Mouse (Mus musculus) cerebellum, adult 9-10 months (tissue): ENCODE measurements around the gene Ercc6l2.
A peak's percentile ranks its signal among the peaks of the same experiment; 100 is the strongest.

Source experiments
- DNase-seq: peaks from one replicate; pipeline ENCODE4 v3.0.0; 2022

Ercc6l2 gene

GRCm38 (mm10) chr13:63814746-63815681 lies at the start of gene Ercc6l2:
Ercc6l2 (plus strand) TSS chr13:63815240.
- DNase-seq = peak; percentile 99

- no peak for DNase-seq
Observed at GRCm38 (mm10) chr13:63766065-63766464, 49.0 kb upstream of the Ercc6l2 start.

- no peak for DNase-seq
Observed at GRCm38 (mm10) chr13:63771009-63771408, 44.0 kb upstream of the Ercc6l2 start.

GRCm38 (mm10) chr13:63778925-63779324 lies 36.1 kb upstream of the Ercc6l2 start:
- DNase-seq = no peak

- DNase-seq = peak; percentile 36
Observed at GRCm38 (mm10) chr13:63779376-63780291, 35.4 kb upstream of the Ercc6l2 start.

- no peak for DNase-seq
Observed at GRCm38 (mm10) chr13:63792234-63792831, 22.7 kb upstream of the Ercc6l2 start.

- DNase-seq = no peak
Observed at GRCm38 (mm10) chr13:63793345-63794308, 21.4 kb upstream of the Ercc6l2 start.

GRCm38 (mm10) chr13:63798677-63799076 lies 16.4 kb upstream of the Ercc6l2 start:
- no peak for DNase-seq

GRCm38 (mm10) chr13:63799940-63800339 lies 15.1 kb upstream of the Ercc6l2 start:
- no peak for DNase-seq

GRCm38 (mm10) chr13:63801289-63801688 lies 13.8 kb upstream of the Ercc6l2 start:
- DNase-seq = no peak

- DNase-seq = no peak
Observed at GRCm38 (mm10) chr13:63807233-63807632, 7.8 kb upstream of the Ercc6l2 start.

GRCm38 (mm10) chr13:63807979-63808378 lies 7.1 kb upstream of the Ercc6l2 start:
- no peak for DNase-seq

- no peak for DNase-seq
Observed at GRCm38 (mm10) chr13:63811477-63811876, 3.6 kb upstream of the Ercc6l2 start.

GRCm38 (mm10) chr13:63815931-63816330 lies 891 bp downstream of the Ercc6l2 start:
- no peak for DNase-seq

GRCm38 (mm10) chr13:63845758-63846157 lies 30.7 kb downstream of the Ercc6l2 start:
- no peak for DNase-seq

GRCm38 (mm10) chr13:63850308-63851011 lies 35.4 kb downstream of the Ercc6l2 start:
- no peak for DNase-seq

GRCm38 (mm10) chr13:63872585-63873282 lies 57.7 kb downstream of the Ercc6l2 start:
- DNase-seq = no peak

- DNase-seq = no peak
Observed at GRCm38 (mm10) chr13:63877138-63877537, 62.1 kb downstream of the Ercc6l2 start.

- no peak for DNase-seq
Observed at GRCm38 (mm10) chr13:63879105-63879863, 64.2 kb downstream of the Ercc6l2 start.

- DNase-seq = no peak
Observed at GRCm38 (mm10) chr13:63879864-63880141, 64.8 kb downstream of the Ercc6l2 start.
